In the genomic region with DNA sequence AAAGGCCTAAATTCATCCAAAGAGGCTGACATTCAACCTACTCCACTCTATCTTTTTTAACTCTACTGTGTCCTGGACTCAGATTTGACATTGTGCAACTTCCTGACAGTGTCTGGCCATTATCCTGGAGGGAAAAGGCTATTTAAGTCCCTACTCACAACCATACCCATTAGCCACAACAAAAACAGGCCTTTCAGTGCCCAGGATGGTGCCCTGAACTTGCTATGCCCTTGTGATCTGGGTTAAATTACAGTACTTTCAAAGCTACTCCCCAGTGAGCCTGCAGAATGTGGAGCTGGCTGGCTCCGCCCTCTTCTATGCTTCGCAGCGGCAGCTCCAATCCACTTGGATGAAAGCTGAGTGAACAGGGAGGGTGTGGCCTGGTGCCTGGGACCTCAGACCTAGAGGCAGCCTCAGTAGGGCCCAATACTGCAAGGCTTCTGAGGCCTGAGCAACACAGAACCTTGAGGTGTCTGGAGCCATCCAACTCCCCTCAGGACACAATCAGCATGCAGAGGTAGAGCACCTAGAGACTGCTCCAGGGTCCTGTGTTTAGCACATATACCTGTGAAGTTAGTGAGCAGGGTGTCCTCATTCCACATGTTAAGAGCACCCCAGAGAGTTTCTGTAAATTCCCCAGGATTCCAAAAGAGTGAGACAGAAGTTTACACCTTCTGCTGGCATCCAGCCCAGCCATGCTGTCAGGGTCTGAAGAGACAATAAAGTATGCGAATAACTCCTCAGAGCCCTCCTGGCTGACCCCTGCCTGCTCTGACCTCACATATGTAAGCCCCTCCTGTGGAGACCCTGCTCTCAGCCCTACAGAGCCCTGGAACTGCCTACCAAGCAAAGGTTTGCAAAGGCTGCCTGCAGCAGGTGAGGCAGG, we compare ENCODE assay signal across 9 mouse cellular contexts. TPM values are rescaled to one million over a fixed set of nuclear protein-coding genes. Genes with fewer than 3 reads are reported as not detected.
DNase-seq lines count a peak whose midpoint lies in the region; ATAC-seq and TF ChIP-seq lines count a peak whose summit lies in the region.
"Had no signal": no experiment of that assay in that cellular context is flagged by ENCODE, and none has a peak within 500 bp of the region (broad histone marks: within the 10 kb centered on the region; RNA-seq: fewer than 3 reads in every experiment).

No protein-coding gene starts in this region.

- no peak for TF ChIP-seq CTCF in liver, embryonic 14.5 days (IDR thresholded peaks at IDR 0.05; ENCODE audit: low read depth)

- peaks cover 0 to 8% of the 10 kb centered on the region in 2 experiments; a peak in 2 of 4 replicates for H3K4me1 ChIP-seq in liver, embryonic 14.5 days (replicated peaks; ENCODE audit: control insufficient read depth in 2 of 2, insufficient read depth in 2 of 2, low read length in 1 of 2)
- H3K4me1 ChIP-seq in neural tube, embryonic 15.5 days: peaks cover 16% of the 10 kb centered on the region
- H3K4me1 ChIP-seq: megakaryocyte, embryonic 14.5 days had no signal

- no peak overlapping the region for H3K9ac ChIP-seq in liver, embryonic 14.5 days (replicated peaks)
- no peak overlapping the region for H3K9ac ChIP-seq in neural tube, embryonic 15.5 days (replicated peaks)

- TF ChIP-seq EP300 in liver, embryonic 14.5 days (IDR thresholded peaks at IDR 0.05; ENCODE audit: low read depth): no peak

- 37% methylated on average over 4 of the region's 4 CpGs for WGBS in liver, embryonic 14.5 days (ENCODE audit: insufficient replicate concordance)
- WGBS in neural tube, embryonic 15.5 days: 14% methylated on average over 4 of the region's 4 CpGs

- no peak overlapping the region for H3K4me3 ChIP-seq in liver, embryonic 14.5 days (ENCODE audit: insufficient read depth in 1 of 2, low read depth in 2 of 2, low read length in 2 of 2)
- H3K4me3 ChIP-seq in neural tube, embryonic 15.5 days (replicated peaks): no peak overlapping the region
- H3K4me3 ChIP-seq: megakaryocyte, embryonic 14.5 days had no signal

- H3K9me3 ChIP-seq in liver, embryonic 14.5 days (ENCODE audit: control insufficient read depth, low read length): no peaks in the 10 kb centered on the region
- no peaks in the 10 kb centered on the region for H3K9me3 ChIP-seq in neural tube, embryonic 15.5 days (replicated peaks)

- DNase-seq in ovary, adult 18-20 months (ENCODE audit: low spot score): peak; percentile 69
- no peak for DNase-seq in ovary, postnatal 10 days (ENCODE audit: low spot score)
- peak; percentile 12 to 23 for DNase-seq in gastrocnemius, adult 8-10 months (ENCODE audit: low spot score in 2 of 2)
- peak; percentile 22 for DNase-seq in hindlimb bud, embryonic 11.5 days (ENCODE audit: extremely low spot score, low read depth, low spot score)
- DNase-seq in liver, embryonic 14.5 days (ENCODE audit: low read depth in 3 of 3, low spot score in 3 of 3): no peak
- DNase-seq in layer of hippocampus, postnatal 14 days (ENCODE audit: low spot score in 2 of 2): no peak
- DNase-seq in T-cell, adult 2 months (ENCODE audit: low spot score): no peak

- no peaks in the 10 kb centered on the region for H3K27me3 ChIP-seq in liver, embryonic 14.5 days (ENCODE audit: control insufficient read depth, insufficient read depth, low read length)
- H3K27me3 ChIP-seq in neural tube, embryonic 15.5 days (replicated peaks): no peaks in the 10 kb centered on the region

- H3K27ac ChIP-seq in liver, embryonic 14.5 days: no peak overlapping the region
- peak overlapping the region; percentile 68; the same call in 1 of the 2 replicates for H3K27ac ChIP-seq in neural tube, embryonic 15.5 days (replicated peaks)

- no peaks in the 10 kb centered on the region for H3K36me3 ChIP-seq in liver, embryonic 14.5 days (replicated peaks; ENCODE audit: control insufficient read depth, insufficient read depth, low read depth)
- no peaks in the 10 kb centered on the region for H3K36me3 ChIP-seq in neural tube, embryonic 15.5 days

- H3K4me2 ChIP-seq in liver, embryonic 14.5 days (ENCODE audit: low read depth): no peak overlapping the region
- no peak overlapping the region for H3K4me2 ChIP-seq in neural tube, embryonic 15.5 days

- ATAC-seq in liver, embryonic 14.5 days (ENCODE audit: insufficient read depth): peak; percentile 44; the same call in 1 of the 2 replicates
- ATAC-seq in neural tube, embryonic 15.5 days (ENCODE audit: low FRiP score): peak; percentile 46; the same call in 1 of the 2 replicates

RNA-seq across cellular contexts. Expression of gene Afdn, which starts 60.0 kb away (rescaled TPM):
- total RNA-seq in gastrocnemius, adult 8-10 months (2022): 10 to 100 TPM; 20.0 to 46.7 (median 32.8) TPM
- 4.7 and 6.4 TPM in 2 replicates for polyA plus RNA-seq in liver, embryonic 14.5 days (2012; rRNA removed)
- 7.1 and 7.7 TPM in 2 replicates for polyA plus RNA-seq in liver, embryonic 14.5 days (2014; fragmentation: Nextera tagmentation; extraction: Ambion mirVana)
- polyA plus RNA-seq in neural tube, embryonic 15.5 days (2015; fragmentation: Nextera tagmentation; extraction: Ambion mirVana): 90.4 and 124 TPM in 2 replicates
- total RNA-seq in layer of hippocampus, postnatal 14 days (2021): 100 to 1,000 TPM; 106 to 112 TPM

Comparison
In these comparisons a context has a peak if more than half of its experiments do, and no peak if none do; other contexts are left out.
1. DNase-seq: peak in ovary, adult 18-20 months (single experiment), gastrocnemius, adult 8-10 months (2 of 2) and hindlimb bud, embryonic 11.5 days (single experiment); none in ovary, postnatal 10 days (single experiment), liver, embryonic 14.5 days (0 of 3), layer of hippocampus, postnatal 14 days (0 of 2) and T-cell, adult 2 months (single experiment).